Mouse (Mus musculus): ENCODE measurements around the gene Abracl.

Abracl gene

DNA sequence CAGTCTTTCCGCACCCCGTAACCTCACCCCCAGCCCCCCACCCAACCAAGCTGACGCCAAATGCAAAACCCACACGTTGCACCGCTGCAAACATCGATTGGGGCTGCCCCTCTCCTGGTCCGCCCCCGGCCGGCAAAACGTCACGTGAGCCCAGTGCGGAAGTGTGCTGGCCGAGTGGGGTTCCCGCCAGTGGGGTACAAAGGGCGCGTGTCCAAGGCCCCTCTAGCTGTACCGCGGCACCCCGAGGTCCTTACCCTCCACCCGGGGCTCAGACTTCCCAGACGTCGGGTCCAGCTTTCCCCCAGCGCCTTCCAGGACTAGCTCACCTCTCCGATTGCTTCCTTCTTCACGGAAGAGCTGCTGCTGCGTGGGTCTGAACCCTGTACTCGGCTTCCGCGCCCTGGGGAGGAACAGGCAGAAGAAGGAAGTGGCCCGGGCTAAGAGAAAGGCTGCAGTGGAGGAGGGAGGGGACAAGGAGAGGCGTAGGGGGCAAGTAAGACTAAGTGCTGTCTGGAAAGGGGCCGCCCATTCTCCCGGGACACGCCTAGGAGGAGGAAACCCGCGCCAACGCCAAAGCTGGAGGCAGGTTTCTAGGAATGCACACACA, at the start of gene Abracl:
TSS of gene Abracl (minus strand) at position 548 of the 607 bp plus-strand sequence.
- in situ Hi-C loops (cut with MboI, MseI), result no loop called here

DNA sequence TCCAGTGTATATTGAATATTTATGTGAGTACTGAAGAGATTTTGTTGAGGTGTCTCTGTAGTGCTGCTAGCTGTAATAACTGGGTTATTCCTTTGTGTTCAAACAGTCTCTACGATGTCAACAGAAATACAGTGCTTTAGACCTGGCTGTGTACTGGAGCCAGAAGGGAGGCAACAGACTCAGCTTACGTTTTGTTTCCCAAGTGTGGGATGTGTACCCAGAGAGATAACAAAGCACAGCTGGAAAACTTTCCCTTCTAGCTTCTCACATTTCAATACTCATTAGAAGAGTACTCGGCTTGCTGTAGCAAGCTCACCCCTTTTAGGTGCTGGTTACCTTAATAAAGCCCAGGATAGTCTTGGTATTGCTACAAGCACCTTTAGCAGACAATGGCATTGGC, 49.8 kb upstream of the Abracl start:
- in situ Hi-C loops (cut with MboI, MseI), result no loop called here

DNA sequence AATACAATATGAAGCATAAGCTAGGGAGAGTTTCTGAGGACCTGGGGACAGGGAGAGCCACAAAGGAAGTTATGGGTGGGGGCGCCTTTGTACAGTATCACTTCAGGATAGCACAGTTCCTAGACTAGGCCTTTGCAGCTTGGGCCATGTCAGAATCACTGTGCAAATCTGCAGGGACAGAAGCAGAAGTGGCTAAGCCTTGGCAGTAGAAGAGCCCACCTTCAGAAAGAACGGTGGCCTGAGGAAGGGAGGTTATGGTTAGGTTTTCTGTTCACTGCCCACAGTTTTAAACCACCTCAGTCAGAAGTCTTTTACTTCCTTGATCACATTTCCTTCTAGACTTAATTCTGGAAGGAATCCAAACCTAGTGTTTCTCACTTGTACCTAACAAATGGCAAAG, 47.5 kb upstream of the Abracl start:
- in situ Hi-C loops (cut with MboI, MseI), result no loop called here

DNA sequence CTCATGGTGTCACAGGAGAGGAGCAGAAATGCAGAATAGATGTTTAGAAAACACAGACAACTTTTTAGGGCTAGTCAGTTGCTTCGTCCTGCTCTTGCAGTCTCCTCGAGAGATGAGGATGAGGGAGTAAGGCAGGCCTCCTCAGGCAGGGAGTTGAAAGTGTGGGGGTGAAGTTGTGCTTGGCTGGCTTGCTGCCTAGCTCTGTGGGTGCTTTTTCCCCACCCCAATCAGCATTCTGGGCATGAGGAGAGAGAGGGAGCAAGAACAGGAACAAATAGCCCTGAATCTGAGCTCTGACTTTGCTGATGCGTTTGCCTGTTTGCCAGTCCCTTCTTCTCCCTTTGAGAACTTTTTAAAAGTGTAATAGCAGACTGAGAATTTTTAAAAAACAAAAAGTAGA, 47.1 kb upstream of the Abracl start:
- in situ Hi-C loops (cut with MboI, MseI), result no loop called here

DNA sequence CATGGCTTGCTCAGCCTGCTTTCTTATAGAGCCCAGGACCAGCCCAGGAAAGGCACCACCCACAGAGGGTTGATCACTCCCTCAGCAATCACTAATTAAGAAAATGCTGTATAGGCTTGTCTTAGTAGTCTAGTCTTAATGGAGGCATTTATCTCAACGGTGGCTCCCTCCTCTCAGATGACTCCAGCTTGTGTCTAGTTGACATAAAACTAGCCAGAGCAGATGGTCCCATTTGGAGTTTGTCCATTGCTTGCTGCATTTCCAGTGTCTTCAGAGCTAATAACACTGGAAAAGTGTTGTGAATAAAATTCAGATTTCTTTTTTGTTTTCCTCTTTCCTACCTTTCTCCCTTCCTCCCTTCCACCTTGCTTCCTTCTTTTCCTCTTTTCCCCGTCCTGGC, 46.5 kb upstream of the Abracl start:
- in situ Hi-C loops (cut with MboI, MseI), result no loop called here

DNA sequence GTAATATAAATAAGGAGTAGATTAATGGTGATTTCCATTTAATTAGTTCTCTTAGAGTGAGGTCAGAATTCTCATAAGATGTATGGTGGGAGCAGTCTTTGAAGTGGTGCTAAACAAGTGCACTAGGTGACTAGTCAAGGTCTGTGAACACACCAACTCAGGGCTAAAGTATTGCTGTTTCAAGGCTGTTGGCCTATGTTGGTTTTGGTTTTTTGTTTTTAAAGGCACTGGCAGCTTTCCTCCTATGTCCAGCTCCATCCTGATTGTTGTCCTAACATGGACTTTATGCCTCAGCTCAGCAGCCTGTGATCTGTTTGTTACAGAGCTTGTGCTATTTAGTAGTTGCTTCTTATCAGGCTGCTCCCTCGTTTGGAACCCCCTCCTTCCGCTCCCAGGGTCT, 45.8 kb upstream of the Abracl start:
- in situ Hi-C loops (cut with MboI, MseI), result no loop called here

DNA sequence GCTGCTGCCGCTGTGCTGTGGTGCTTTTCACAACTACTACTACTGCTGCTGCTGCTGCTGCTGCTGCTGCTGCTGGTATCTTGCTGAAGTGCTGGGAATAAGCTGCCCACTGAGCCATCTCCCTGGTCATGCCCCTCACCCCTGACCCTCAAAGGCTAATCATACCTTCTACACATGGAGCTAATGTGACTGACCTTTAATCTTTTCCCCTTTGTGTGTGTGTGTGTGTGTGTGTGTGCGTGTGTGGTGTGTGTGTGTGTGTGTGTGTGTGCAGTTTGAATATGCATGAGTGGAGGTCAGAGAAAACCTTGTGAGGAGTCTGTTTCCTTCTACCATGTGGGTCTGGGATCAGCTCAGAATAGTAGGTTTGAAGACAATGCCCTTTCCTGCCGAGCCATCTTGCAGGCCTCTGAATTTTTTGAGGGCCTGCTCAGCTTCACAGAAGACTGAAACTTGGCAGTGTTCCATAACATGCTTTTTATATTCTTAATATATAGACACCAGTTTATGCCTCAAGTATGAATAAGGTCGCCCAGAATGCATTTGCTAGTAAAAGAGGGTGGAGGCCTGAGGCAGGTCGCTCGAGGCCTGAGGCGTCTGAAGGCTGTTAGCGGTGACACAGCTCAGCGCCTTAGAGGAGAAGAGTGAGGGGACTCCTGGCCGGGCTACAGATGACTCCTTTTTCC, 44.8 kb upstream of the Abracl start:
- in situ Hi-C loops (cut with MboI, MseI), result no loop called here

DNA sequence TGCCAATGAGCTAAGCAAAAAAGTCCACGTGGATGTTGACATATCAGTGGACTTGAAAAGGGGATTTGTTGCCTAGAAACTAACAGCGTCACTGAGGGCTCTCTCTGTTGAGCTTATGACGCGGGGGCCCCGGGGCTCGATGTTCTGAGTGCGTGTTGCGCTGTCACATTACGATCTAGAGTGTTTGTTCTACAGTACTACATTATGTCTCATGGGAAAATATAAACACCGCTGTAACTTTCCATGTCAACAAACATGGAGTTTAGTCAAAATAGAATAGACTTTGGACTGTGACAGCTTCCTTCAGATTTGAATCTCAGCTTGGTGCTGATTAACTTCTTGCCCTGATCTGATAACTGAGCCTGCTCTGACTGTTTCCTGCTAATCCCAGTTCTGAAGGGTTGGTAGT, 42.9 kb upstream of the Abracl start:
- in situ Hi-C loops (cut with MboI, MseI), result no loop called here

DNA sequence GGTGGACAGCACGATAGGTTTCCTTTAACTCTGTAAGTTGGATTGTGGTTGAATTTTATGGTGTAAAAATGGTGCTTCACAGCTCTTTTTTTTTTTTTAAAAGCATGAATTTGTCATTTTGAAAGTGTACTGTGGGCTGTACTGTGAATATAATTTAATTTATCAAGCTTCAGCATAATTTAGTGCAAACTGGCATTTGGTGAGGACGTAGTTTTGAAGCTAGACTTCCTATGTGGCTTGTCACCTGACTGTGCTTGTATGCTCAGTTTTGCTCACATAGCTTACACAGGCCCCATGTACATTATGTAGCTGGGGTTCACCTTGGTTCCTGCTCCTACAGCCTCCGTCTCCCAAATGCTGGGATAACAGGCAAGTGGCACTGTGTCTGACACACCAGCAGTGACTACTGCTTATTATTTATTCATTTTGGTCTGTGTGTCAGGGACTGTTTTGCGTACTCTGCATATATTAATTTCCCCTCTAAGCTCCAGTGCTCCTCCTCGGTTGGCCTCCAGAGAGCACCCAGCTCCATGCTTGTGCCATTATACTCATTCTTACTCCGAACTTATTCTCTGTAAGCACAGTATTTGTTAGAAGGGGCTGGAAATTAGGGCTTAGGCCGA, 41.6 kb upstream of the Abracl start:
- in situ Hi-C loops (cut with MboI, MseI), result no loop called here

DNA sequence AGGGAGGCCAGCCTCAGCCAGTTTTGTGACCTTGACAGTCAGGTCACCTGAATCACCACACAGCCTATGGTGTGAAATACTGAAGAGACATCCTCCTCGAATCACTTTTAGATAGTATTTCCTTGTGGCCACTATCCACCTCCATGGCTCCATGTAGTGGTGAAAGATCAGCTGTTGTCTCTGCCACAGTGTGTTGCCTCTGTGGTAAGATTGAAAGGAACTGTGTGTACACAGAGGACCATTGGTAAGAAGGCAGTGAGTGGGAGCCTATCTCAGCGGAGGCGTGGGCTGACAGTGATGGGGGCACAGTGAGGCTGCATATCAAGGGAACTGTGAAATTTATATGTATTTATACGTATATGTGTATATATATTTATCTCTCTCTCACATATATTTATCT, 38.4 kb upstream of the Abracl start:
- in situ Hi-C loops (cut with MboI, MseI), result no loop called here

DNA sequence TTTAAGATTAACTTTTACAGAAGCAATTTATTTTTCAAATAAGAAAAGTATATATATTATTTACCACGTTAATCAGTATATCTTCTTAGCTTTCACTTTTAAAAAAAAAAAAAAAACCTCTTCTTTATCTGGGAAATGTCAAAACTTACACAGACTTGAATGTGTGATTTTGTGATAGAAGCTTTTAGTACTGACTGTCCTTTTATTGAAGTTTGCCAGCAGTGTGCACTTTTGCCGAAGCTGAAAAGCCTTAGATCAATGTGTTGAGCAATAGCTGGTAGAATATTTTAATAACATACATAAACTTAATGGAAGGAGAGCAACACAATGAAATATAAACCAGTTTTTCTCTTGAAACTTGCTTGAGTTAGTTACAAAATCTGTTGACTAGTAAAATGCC, 37.7 kb upstream of the Abracl start:
- in situ Hi-C loops (cut with MboI, MseI), result no loop called here

DNA sequence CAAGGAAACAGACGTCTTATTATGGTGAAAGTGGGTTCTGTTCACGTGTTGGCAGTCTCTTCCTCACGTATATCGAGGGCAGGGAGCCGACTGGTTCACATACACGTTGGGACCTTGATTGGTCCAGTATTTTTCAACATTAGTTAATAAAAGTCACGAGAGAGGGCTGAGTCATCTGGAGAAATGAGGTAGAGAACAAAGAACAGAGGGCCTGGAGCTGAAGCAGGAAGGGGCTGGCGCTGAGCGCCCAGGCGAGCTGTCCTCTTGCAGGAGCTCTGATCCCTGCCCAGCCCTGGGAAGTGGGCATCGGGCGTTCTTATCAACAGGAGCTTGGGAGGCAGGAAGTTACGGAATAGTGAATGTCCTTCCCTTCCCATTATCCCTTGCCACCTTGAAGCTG, 36.7 kb upstream of the Abracl start:
- in situ Hi-C loops (cut with MboI, MseI), result no loop called here

DNA sequence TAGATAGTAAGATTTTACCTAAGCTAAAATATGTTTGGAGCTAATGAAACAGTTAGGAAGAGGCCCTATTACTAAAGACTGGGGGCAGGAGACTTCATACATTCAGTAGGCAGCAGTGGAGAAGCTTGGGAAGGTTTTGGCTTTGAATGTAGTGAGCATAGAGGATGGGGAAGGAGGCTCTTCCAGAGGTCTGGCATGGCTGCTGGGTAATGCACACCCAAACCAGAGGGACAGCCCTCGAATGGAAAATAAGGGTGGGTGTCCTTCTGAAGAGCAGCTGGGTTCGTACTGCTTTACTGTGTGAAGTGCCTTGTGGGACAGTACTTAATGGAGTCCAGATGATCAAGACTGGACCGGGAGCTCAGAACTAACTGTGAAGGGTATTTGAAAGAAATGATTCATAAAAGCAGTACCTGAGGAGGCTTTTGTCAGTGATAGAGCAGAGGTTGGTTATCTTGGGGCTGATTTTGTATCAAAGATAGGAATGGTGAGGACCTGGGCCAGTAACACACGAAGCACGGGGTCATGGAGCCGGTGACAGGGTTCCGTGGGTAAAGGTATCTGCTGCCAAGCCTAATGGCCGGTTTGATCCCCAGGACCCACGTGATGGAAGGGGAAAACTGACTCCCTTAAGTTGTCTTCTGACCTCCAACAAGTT, 35.7 kb upstream of the Abracl start:
- in situ Hi-C loops (cut with MboI, MseI), result no loop called here

DNA sequence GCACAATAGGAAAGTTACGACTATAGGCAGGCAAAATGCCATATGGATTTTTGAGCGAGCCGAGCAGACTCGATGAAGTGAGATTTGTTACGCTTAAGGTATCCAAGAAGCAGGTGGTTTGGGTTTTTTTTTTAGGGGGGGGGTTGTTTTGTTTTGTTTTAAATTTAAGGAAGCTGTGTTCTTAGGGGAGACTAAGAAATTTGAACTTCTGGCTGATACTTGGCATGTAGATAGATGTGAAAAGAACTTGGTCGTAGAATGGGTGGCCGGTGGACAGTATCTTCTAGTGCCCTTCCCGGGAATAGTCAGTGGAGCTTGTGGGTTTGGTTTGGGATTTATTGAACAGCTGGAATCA, 33.3 kb upstream of the Abracl start:
- in situ Hi-C loops (cut with MboI, MseI), result no loop called here

DNA sequence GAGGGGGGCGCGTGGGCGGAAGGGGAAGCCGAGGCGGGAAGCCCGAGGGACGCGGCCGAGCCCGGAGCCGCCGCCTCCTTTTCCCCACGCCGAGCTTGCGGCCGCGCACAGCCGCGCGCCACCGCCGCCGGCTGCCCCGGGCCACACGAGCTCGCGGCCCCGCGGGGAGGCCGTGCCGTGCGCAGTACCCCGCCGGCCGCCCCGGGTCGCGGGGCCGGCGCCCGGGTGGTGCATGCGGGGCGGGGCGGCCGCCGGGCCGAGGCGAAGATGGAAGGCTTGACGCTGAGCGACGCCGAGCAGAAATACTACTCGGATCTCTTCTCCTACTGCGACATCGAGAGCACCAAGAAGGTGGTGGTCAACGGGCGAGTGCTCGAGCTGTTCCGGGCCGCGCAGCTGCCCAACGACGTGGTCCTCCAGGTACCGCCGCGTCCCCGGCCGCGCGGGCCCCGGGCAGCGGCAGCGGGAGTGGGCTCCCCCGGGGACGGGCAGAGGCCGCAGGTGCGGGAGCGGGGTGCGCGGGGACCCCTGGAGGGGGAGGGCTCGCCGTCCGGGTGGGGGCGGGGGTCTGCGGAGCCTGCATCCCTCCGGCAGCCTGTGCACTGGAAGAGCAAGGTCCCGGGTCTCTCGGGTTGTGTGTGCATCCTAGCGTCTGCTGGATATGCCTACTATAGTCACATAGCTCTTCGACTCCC, 32.8 kb upstream of the Abracl start, which contains the start of gene Reps1:
TSS of gene Reps1 (plus strand) at position 166 of the 695 bp plus-strand sequence.
- in situ Hi-C loops (cut with MboI, MseI), result no loop called here

DNA sequence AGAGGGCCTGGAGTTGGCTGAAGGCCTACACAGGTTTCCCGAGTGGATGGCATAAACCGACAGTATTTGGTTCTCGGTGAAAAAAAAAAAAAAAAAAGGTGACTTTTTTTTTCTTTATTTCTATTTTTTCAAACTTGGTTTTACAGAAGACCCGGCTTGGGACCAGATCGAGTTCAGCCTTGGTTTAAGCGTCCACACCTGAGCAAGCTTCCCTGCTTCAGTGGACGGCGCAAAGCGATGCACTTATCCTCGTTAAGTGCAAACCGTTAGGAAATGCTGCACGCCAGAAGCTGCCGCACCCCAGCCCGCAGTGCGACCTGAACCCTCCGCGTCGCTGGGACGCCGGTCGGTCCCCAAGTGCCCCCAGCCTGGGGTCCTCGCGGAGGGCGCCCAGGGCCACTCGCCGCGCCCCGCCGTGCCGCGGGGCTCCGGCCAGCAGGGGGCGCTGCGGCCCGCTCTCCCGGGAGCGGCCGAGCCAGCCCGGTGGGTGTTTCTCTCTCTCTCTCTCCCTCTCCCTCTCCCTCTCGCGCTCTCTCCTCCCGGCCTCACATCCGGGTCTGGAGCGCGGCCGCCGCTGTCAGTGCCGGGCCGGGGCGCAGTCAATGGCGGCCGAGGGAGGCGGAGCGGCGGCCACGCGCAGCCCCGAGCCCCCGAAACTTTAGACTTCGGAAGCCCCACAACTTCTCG, 32.1 kb upstream of the Abracl start:
- in situ Hi-C loops (cut with MboI, MseI), result no loop called here

DNA sequence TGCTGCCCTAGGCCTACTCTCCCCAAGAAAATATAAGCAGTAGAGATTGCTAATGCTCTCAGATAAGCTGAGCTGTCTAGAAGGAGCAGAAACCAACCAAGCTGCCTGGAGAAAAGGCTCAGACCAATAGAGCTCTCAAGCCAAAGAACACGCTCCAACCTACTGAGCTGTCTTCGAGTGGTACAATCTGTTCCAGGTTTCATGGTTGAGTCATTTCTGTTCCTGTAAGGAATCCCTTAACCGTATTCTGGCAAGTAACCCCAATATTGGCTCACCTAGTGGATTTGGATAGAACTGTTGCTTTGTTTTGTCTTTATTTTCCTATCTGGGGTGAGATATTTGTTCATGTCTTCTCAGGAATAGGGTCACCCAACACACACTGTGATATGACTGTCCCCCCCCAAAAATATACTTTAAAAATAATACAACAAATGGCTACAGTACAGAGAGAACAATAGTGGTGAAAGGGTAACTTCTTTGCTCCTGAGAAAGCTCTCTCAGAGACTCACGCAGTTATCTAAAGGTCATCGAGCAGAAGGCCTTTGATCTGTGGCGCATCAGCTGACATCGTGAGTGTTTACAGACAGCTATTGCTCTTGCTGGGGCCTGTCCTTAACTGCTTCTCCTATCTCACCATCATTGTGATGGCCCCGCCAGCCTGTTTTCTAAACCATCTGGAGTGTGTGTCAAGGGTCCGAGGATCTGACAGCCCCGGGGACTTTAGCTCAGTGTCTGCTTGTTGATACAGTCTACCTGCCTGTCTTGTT, 24.5 kb upstream of the Abracl start:
- in situ Hi-C loops (cut with MboI, MseI), result loop anchor here (25.0 kb wide), 1 partner anchor 310 kb away; no protein-coding TSS in a partner anchor

DNA sequence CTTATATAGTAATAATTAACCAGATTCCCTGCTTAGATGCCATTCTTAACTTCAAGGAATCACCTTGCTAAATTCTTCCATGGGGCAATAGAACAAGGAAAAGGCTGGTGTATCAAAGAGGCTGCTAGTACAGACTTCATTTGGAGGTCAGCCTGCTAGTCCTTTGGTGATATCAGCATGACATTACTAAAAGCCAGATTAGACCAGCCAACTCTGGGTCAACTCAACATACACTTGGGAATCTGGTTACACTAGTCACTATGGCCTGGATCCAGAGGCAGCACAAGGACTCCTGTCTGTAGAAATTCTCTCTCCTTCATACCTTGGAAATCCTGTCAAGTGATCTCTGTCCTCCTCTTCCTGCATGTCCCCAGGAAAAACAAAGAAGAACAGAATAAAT, 23.3 kb upstream of the Abracl start:
- in situ Hi-C loops (cut with MboI, MseI), result loop anchor here (25.0 kb wide), 1 partner anchor 309 kb away; no protein-coding TSS in a partner anchor

DNA sequence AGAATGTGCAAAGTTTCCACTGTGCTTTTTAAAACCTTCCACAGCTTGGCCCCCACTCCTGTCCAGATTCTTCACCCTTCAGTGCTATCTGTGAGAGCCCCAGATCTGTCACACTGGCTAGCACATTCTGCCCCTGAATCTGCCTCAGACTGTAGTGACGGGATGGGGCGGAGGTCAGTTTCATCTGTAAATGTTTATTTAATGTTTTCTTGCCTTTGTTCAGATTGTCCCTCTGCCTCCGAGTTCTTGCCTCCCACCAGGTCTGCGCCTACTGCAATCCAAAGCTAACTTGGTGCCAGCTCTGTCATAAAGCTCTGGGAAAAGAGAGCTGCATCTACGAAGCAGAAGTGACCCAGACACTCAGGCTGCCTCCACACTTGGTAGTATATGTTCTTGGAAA, 13.8 kb upstream of the Abracl start:
- in situ Hi-C loops (cut with MboI, MseI), result loop anchor here (25.0 kb wide), 1 partner anchor 300 kb away; no protein-coding TSS in a partner anchor

DNA sequence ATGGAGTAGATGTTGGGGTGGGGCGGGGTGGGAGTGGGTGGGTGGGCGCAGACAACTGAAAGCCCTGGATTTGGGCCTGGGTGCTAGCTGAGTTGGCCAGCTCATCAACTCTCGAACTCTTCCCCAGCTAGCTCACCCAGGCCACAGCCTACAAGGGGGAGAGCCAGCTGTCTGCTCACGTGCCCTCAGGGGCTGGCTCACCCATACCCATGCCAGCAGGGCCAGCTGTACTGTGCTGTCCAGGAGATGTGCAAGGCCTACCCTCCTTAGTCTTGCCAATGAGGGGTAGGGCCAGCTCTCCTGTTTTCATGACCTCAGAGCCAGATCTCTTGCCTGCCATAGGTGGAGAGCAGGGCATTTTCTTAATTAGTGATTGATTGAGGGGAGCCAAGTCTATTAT, 11.3 kb upstream of the Abracl start:
- in situ Hi-C loops (cut with MboI, MseI), result loop anchor here (25.0 kb wide), 1 partner anchor 297 kb away; no protein-coding TSS in a partner anchor

All from T-helper 1 cell (primary cell).